Mouse (Mus musculus) ES-E14 (cell line): ENCODE data around the gene Tmprss13.

Experiments used
- HCFC1 ChIP-seq: IDR thresholded peaks from 2 replicates; pipeline ENCODE4 v1.6.1; 2012; ENCODE audit warnings: low read length, inconsistent platforms, borderline replicate concordance; ENCODE audit not compliant: insufficient read depth
- MAFK ChIP-seq: IDR thresholded peaks from 2 replicates; pipeline ENCODE4 v1.6.1; 2014; ENCODE audit warnings: mild to moderate bottlenecking, low read depth, low read length, inconsistent platforms; ENCODE audit not compliant: insufficient read depth
- ZNF384 ChIP-seq: IDR thresholded peaks from 2 replicates; pipeline ENCODE4 v1.6.1; 2012; ENCODE audit warnings: low read depth, low read length, inconsistent platforms

DNA sequence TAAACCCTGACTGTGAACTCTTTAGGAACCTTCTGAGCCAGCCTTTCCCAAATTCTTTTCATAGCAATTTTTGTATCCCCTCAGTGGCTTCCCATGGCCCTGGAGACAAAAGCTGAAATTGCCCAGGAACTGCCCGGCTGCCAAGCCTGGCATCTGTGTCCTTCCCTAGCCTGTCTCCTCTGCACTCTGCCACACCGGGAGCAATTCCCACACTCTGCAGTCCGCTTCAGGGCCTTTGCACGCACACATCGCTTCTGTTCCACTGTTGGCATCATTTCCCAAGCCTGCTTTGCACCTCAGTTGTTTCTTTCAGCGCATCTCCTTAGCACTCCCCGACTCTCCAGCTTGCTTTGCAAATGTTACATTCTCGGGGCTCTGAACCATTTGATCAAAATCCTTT, 48.8 kb downstream of the Tmprss13 start:
- TF ChIP-seq ZNF384, result no peak
- no peak for TF ChIP-seq HCFC1
- no peak for TF ChIP-seq MAFK
